Mouse (Mus musculus) gastrocnemius, postnatal 25 days (tissue): ENCODE data around the gene Bckdk. TPM values are rescaled to one million over a fixed set of nuclear protein-coding genes. Genes with fewer than 3 reads are reported as not detected.

Source experiments
- DNase-seq: peaks from one replicate; pipeline ENCODE4 v3.0.0; 2022
- long read RNA-seq, 2 experiments: library from polyadenylated mRNA; stranded (forward); transcript quantifications; one replicate each; pipeline ENCODE4 v2.0.0; 2021
- total RNA-seq, 2 experiments: library from RNA; stranded (reverse); gene quantifications; 1 replicate in 1 of 2; 2 replicates in 1 of 2; pipeline ENCODE4 v1.2.3; 2021

Gene Bckdk
- total RNA-seq: 100 to 1,000 TPM; 142 to 143 TPM
- long read RNA-seq, experiment 1, transcript Bckdk-201 (12 exons, 3,405 nt): major isoform, 241 of 279 reads
- long read RNA-seq, experiment 1, partial matches to known transcripts: 28 of 279 reads
- long read RNA-seq, experiment 1, other reads (novel, unspliced or antisense): 10 of 279 reads
- long read RNA-seq, experiment 2, transcript Bckdk-201 (12 exons, 3,405 nt): major isoform, 275 of 310 reads
- long read RNA-seq, experiment 2, partial matches to known transcripts: 25 of 310 reads
- long read RNA-seq, experiment 2, other reads (novel, unspliced or antisense): 10 of 310 reads

GRCm38 (mm10) chr7:127903971-127904796, at the start of gene Bckdk:
TSS of gene Bckdk (plus strand) at chr7:127904082.
- DNase-seq: peak; percentile 67

- DNase-seq: no peak
Observed at GRCm38 (mm10) chr7:127858258-127858657, 45.6 kb upstream of the Bckdk start.

DNA sequence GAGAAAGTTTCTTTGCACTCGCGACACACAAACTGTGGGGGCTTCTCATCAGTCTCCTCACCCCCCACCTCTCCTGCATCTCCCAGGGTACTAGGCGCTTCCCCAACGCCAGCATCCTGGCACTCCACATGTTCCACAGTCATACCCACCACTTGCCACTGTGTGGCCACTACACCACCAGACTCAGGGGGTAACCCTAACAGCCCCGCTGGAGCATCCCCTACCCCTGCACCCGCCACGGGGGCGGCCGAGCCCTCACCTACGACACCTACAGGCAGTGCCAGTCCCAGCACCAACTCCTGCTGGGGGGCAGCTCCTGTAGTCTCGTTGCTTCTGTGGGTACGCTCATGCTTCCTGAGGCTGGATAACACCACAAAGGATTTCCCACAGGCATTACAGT, 37.4 kb upstream of the Bckdk start:
- DNase-seq: no peak

DNA sequence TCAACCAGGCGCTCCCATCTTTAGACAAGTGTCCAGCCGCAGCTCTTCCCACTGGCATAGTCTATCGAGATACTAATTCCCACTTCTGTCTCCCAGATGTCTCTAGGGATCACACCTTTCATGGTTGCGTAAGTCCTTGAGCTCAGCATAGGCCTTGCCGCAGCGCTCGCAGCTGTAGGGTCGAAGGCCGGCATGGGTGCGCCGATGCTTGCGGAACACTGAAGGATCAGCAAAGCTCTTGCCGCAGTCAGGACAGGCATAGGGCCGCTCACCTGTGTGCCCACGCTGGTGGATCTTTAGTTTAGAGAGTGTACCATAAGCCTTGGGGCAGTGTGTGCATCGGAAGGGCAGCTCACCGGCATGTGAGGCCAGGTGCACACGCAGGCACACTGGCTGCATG, 36.2 kb upstream of the Bckdk start:
- no peak for DNase-seq

DNA sequence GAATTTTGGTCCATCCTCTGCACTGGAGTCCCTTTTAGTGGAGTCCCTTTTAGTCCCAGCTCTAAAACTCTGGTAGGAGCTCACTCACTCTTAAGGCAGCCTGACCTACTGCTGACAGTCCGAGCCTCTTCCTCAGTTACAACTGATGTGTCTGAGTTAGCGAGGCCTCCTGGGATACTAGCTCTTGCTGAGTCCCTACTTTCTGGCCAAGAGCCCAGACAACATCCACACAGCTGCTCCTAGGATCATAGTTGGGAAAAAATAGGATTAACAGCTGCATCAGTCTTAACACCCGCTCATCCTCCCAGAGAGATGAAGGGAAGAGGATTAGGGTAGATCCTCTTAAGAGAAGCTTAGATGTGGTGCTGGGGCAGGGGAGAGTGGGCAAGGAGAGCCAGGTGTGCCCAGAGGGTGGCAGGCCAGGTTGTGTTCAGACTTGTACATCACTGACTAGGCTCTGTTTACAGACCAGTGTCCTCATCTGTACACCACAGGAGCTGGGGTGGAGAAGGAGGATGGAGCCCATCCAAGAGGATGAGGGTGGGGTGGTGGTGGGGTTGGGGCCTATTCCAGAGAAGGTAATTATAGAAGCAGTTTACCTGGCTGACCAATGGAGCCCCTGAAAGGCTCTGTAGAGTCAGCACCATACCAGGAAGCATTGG, 34.6 kb upstream of the Bckdk start:
- DNase-seq: peak; percentile 48

GRCm38 (mm10) chr7:127870136-127870821, 33.6 kb upstream of the Bckdk start:
- no peak for DNase-seq

DNA sequence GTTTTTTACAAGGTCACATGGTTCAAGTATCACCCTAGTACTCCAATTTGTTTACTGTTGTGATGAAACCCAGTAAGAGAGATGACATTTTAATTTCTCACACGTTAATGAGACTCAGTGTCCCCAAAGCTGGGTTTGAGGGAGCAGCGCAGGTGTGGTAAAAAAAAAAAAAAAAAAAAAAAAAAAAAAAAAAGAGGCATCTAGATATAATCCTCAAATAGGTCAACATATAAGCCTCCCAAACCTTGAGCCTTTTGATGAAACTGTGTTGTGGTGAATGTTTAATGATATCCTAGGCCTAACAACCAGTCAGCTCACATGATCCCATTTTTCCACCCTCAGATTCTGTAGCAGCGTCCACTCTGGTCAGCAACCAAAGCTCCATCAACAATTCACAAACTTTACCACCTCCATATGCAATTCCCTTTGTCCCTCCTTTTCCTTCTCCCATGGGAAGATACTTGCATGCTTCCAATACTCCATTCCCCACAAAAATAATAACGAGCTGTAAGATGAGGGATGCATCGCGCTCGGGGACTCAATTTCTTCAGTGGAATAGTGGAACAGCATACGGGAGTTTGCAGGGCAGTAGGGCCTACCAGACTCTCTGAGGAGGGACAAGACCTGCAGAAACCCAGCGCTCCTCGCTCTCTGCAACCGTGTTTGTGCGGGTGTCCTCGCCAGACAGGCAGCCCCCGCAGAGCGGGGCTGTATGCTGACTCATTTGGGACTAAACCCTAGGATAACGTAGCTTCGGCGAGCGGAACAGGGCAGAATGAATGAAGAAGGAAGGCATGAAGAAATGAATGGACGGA, 28.9 kb upstream of the Bckdk start:
- no peak for DNase-seq

DNA sequence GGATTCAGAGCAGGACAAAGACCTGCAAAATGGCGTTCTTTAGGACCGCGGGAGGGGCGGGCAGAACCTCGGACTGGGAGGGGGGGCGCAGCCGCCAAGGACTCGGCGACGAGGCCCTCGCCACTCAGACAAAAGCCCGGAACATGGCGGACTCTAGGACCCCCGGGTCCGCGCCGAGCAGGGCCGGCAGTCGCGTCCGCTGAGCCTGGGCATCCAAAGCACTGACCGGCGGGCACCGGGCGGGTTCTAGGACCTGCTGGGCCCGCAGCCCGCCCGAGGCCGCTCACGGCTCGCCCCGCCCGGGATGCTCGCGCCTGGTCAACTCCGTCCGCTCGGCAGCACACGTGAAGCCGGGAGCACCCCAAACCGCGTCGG, 28.3 kb upstream of the Bckdk start:
- DNase-seq: peak; percentile 94

DNA sequence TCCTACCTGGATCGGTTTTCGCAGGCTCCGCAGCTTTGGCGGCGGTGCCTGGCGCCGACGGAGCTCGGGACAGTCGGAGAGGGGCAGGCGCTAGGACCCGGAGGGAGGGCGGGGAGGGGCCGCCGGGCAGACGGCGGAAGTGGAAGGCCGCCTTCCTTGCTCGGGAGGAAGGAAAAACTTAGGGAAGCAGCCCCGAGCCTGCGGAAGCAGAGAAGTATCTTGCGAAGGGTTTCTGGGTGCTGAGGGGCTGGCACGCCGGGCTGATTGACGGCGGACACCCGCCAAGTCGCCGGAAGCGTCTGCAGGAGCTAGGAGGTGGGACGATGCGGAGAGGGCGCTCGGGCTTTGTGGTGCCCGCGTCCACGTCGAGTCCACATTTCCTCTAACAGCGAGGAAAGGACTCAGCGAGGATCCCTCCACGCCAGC, 27.8 kb upstream of the Bckdk start, which contains the start of gene Zfp646:
TSS of gene Zfp646 (plus strand) at position 181 of the 426 bp plus-strand sequence.
- peak; percentile 84 for DNase-seq

DNA sequence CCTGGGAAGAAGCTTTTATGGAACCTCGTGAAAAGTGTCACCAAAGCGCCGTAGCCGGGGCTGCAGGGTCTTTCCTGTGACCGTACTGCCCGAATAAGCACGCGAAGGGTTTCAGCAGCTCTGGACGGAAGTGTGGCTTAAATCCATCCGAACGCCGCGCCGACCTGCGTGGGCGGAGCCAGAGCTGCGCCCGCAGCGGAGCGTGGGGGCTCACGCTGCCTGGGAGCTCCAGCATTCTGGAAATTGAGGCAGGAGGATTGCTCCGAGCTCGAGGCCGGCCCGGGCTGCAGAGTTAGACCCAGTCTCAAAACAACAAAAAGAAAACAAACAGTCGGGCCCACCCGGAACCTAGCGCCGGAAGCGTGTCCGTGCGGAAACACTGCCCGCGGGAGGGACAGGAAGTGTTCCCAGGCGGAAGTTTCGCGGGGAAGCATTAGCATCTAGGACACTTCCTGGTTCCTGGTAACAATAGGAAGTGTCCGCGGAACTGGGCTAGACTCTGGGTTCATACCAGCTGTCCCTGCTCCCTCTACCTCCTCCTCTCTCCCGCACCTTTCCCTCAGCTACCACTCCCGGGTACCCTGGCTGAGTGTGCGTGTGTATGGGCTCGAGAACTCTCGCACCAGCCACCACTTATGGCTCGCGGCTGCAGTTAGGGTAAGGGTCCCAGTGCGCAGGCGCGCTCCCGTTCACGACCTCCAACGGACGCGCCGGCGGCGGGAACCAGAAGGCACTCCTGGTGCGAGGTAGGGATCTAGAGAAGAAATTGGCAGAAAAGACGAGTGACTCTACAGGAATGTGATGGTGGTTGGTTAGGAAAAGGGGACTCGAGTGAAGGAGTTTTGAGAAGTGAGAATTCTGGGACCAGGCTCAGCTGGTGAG, 27.2 kb upstream of the Bckdk start, which contains the start of gene Zfp668:
TSS of gene Zfp668 (minus strand) at position 362 of the 882 bp plus-strand sequence.
- DNase-seq: peak; percentile 87

GRCm38 (mm10) chr7:127879301-127879700, 24.6 kb upstream of the Bckdk start:
- DNase-seq: no peak

- DNase-seq: no peak
Observed at GRCm38 (mm10) chr7:127880431-127880830, 23.5 kb upstream of the Bckdk start.

GRCm38 (mm10) chr7:127885951-127886350, 17.9 kb upstream of the Bckdk start:
- DNase-seq: peak; percentile 85

GRCm38 (mm10) chr7:127886551-127886950, 17.3 kb upstream of the Bckdk start:
- no peak for DNase-seq

DNA sequence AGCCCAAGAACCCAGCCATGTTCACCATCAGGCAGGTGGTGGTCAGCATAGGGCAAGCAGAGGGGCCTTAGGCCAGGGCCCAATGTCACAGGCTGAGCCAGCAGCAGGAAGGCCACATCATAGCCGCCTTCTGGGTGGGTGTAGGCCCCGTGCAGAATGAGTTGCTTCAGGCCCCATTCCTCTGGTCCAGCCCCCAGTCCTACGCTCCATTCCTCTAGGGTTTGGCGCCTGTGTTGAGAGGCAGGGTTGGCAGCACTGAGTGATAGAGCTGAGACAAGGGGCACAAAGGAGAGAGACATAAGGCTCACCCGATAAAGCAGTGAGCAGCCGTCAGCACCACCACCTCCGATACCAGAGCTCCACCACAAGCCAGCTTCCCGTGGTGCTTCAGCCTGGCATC, 16.7 kb upstream of the Bckdk start:
- DNase-seq: no peak

DNA sequence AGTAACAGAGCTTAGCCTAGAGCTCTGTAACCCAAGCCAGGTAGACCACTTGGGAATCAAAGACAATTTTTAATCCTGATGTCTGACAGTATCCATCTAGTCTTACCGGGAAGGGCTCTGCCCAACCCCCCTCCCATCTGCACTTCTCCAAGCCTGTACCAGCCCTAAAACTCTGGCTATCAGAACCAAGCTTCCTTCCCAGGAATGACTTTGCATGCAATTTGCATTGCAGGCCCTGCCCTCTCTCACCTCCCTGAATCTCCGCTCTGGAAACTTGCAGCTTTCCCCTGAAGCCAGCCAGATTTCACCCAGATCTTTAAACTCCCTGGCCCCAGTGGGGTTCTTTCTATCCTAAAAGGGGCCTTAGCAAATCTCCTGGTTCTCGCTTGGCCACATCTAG, 16.1 kb upstream of the Bckdk start:
- DNase-seq: no peak

DNA sequence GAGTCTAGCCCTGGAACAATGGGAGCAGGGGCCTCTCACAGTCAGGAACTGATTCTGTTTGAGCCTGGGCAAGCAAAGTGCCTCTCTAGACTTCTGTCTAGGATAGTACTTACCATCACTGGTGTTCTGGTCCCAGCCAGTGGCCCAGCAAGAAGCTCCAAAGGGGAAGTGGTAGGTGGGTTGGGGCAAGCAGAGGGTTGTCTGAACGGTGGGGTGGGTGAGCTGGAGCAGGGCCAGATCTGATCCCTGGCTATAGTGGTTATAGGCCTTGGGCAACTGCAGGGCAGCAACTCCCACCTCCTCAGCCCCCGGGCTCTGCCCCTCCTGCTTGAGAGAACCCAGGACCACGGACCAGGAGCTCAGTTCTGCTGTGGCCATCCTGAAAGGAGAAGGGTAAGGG, 15.1 kb upstream of the Bckdk start:
- no peak for DNase-seq

DNA sequence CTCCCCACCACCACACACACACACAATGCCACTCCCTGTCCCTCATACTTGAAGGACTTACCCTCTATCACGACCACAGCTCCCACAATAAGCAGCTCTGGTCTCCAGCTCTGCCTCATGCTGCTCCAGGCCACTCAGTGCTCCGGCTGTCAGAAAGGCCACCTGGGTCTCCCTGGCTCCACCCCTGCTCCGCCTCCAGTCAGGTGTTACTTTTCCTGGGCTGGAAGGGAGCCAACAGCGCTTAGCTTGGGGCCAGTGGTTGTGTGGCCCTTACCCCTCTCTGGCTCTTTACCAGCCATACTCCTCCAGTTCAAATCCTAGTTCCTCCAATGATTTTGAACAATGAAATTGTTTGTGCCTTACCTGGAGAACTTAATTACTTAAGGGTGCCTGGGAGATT, 13.1 kb upstream of the Bckdk start, which contains the start of gene Prss53:
TSS of gene Prss53 (minus strand) at position 173 of the 400 bp plus-strand sequence.
- DNase-seq: no peak

DNA sequence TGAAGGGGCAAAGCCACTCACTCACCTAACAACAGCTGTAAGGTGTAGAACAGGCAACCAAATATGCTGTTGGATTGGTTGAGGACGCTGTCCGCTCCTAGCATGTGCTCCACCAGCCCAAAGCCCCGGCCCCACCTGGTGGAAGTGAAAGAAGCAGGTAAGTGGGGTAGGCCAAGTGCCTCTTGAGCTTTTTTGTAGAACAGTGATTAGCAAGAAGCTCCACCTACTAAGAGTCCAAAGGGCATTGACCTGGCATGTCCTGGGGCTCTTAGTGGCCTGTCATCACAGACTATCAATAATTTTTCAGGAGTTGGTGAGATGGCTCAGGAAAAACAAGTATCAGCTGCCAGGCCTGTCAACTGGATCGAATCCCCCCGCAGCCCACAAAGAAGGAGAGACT, 9.4 kb upstream of the Bckdk start:
- no peak for DNase-seq

DNA sequence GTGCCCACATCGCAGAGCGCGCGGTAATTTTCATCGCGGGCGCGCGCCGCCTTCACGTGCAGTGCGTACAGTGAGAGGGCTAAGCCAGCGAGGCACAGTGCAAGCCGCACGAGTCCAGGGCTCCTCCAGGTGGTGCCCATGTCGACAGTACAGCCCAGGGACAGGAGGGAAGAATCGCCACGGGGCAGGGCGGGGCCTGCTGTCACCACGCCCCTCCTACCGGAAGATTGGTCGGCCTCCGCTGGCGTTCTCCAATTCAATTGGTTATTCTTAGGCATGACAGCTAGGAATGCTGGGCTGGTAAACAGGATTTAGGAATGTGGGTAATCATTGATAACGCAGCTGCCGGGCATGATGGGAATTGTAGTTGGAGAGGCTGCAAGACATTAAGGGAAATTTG, 8.4 kb upstream of the Bckdk start, which contains the start of the genes Gm21974 and Vkorc1:
TSS of gene Gm21974 (minus strand) at position 13 of the 400 bp plus-strand sequence.
TSS of gene Vkorc1 (minus strand) at position 176 of the 400 bp plus-strand sequence.
- peak; percentile 96 for DNase-seq
